Mouse (Mus musculus) right cerebral cortex, postnatal 10 days (tissue): ENCODE data around the gene Sec23ip.

ENCODE experiments used
- DNase-seq, 2 experiments: peaks; one replicate each; pipeline ENCODE4 v3.0.0; 2021; ENCODE audit warnings: low spot score in 2 of 2

Sec23ip gene

GRCm38 (mm10) chr7:128779305-128779704 lies 34.6 kb downstream of the Sec23ip start:
- DNase-seq, result peak; percentile 76 to 80

GRCm38 (mm10) chr7:128781846-128782245 lies 37.1 kb downstream of the Sec23ip start:
- DNase-seq, result no peak

- no peak for DNase-seq
Observed at GRCm38 (mm10) chr7:128790045-128790444, 45.3 kb downstream of the Sec23ip start.

GRCm38 (mm10) chr7:128793464-128793863 lies 48.7 kb downstream of the Sec23ip start:
- no peak for DNase-seq

- no peak for DNase-seq
Observed at GRCm38 (mm10) chr7:128824986-128825563, 80.3 kb downstream of the Sec23ip start.

- no peak for DNase-seq
Observed at GRCm38 (mm10) chr7:128832455-128833081, 87.8 kb downstream of the Sec23ip start.

GRCm38 (mm10) chr7:128833196-128833595 lies 88.5 kb downstream of the Sec23ip start:
- no peak for DNase-seq
